Mouse (Mus musculus): ENCODE measurements at regions not wholly inside any gene's neighbourhood (a gene's known extent, or its start where the extent isn't known, plus 50 kb on each side); places are given as distances from the start of the nearest gene placed in this dataset.

- no peaks in the 10 kb centered on the region for H3K4me1 ChIP-seq (ENCODE audit: control insufficient read depth, insufficient read depth, low read length)
- H3K4me2 ChIP-seq (ENCODE audit: low read depth), result no peak overlapping the region
- H3K4me3 ChIP-seq (ENCODE audit: low read depth, low read length), result no peak overlapping the region
- 86% methylated on average over 2 of the region's 2 CpGs for WGBS
- ATAC-seq (ENCODE audit: insufficient read depth, low FRiP score, low TSS enrichment) (no peak), DNase-seq (ENCODE audit: low spot score) (no peak)
- no peaks in the 10 kb centered on the region for H3K9me3 ChIP-seq (ENCODE audit: control insufficient read depth, low read length)
- no peaks in the 10 kb centered on the region for H3K36me3 ChIP-seq (ENCODE audit: control insufficient read depth, insufficient read depth, low read length)
- no peaks in the 10 kb centered on the region for H3K27me3 ChIP-seq (ENCODE audit: control insufficient read depth, insufficient read depth, low read length)
- no peak overlapping the region for H3K27ac ChIP-seq (ENCODE audit: low read depth, low read length)
- H3K9ac ChIP-seq (ENCODE audit: low read length), result no peak overlapping the region
These were observed 207.3 kb upstream of the Htr1f start for GRCm38 (mm10) chr16:65312947-65313346.

GRCm38 (mm10) chr16:65315052-65315451 is 205.3 kb upstream of the Pou1f1 start:
- Histone ChIP-seq H3K9ac (ENCODE audit: low read length) (no peak overlapping the region), H3K27ac (ENCODE audit: low read depth, low read length) (no peak overlapping the region), H3K4me3 (ENCODE audit: low read depth, low read length) (no peak overlapping the region), H3K27me3 (ENCODE audit: control insufficient read depth, insufficient read depth, low read length) (no peaks in the 10 kb centered on the region), H3K9me3 (ENCODE audit: control insufficient read depth, low read length) (no peaks in the 10 kb centered on the region), H3K36me3 (ENCODE audit: control insufficient read depth, insufficient read depth, low read length) (no peaks in the 10 kb centered on the region), H3K4me1 (ENCODE audit: control insufficient read depth, insufficient read depth, low read length) (no peaks in the 10 kb centered on the region), H3K4me2 (ENCODE audit: low read depth) (no peak overlapping the region)
- 62% methylated on average over 3 of the region's 3 CpGs for WGBS
- ATAC-seq (ENCODE audit: insufficient read depth, low FRiP score, low TSS enrichment) (no peak), DNase-seq (ENCODE audit: low spot score) (no peak)

- no peak overlapping the region for H3K4me2 ChIP-seq (ENCODE audit: low read depth)
- no peaks in the 10 kb centered on the region for H3K9me3 ChIP-seq (ENCODE audit: control insufficient read depth, low read length)
- no peaks in the 10 kb centered on the region for H3K27me3 ChIP-seq (ENCODE audit: control insufficient read depth, insufficient read depth, low read length)
- no peaks in the 10 kb centered on the region for H3K36me3 ChIP-seq (ENCODE audit: control insufficient read depth, insufficient read depth, low read length)
- H3K27ac ChIP-seq (ENCODE audit: low read depth, low read length), result no peak overlapping the region
- 85% methylated on average over 2 of the region's 2 CpGs for WGBS
- DNase-seq (ENCODE audit: low spot score), result no peak
- ATAC-seq (ENCODE audit: insufficient read depth, low FRiP score, low TSS enrichment), result no peak
- H3K4me3 ChIP-seq (ENCODE audit: low read depth, low read length), result no peak overlapping the region
- no peaks in the 10 kb centered on the region for H3K4me1 ChIP-seq (ENCODE audit: control insufficient read depth, insufficient read depth, low read length)
- no peak overlapping the region for H3K9ac ChIP-seq (ENCODE audit: low read length)
These were observed 187.9 kb upstream of the Pou1f1 start for GRCm38 (mm10) chr16:65332412-65332811.

- Histone ChIP-seq H3K9me3 (ENCODE audit: control insufficient read depth, low read length) (no peaks in the 10 kb centered on the region), H3K9ac (ENCODE audit: low read length) (no peak overlapping the region)
- WGBS, result 95% methylated on average over 2 of the region's 2 CpGs
These were observed 181.1 kb upstream of the Pou1f1 start for GRCm38 (mm10) chr16:65339225-65339624.

GRCm38 (mm10) chr16:65359881-65360280 is 160.4 kb upstream of the Pou1f1 start:
- Histone ChIP-seq H3K27ac (ENCODE audit: low read depth, low read length) (no peak overlapping the region), H3K36me3 (ENCODE audit: control insufficient read depth, insufficient read depth, low read length) (no peaks in the 10 kb centered on the region), H3K4me3 (ENCODE audit: low read depth, low read length) (no peak overlapping the region), H3K9me3 (ENCODE audit: control insufficient read depth, low read length) (no peaks in the 10 kb centered on the region), H3K9ac (ENCODE audit: low read length) (no peak overlapping the region), H3K27me3 (ENCODE audit: control insufficient read depth, insufficient read depth, low read length) (no peaks in the 10 kb centered on the region), H3K4me2 (ENCODE audit: low read depth) (no peak overlapping the region), H3K4me1 (ENCODE audit: control insufficient read depth, insufficient read depth, low read length) (no peaks in the 10 kb centered on the region)
- WGBS, result 50% methylated on average over 1 of the region's 1 CpGs
- DNase-seq (ENCODE audit: low spot score) (no peak), ATAC-seq (ENCODE audit: insufficient read depth, low FRiP score, low TSS enrichment) (no peak)

More at GRCm38 (mm10) chr16:65339225-65339624, 181.1 kb upstream of the Pou1f1 start:
- Histone ChIP-seq H3K4me1 (ENCODE audit: control insufficient read depth, insufficient read depth, low read length) (no peaks in the 10 kb centered on the region), H3K4me2 (ENCODE audit: low read depth) (no peak overlapping the region), H3K27ac (ENCODE audit: low read depth, low read length) (no peak overlapping the region), H3K4me3 (ENCODE audit: low read depth, low read length) (no peak overlapping the region), H3K27me3 (ENCODE audit: control insufficient read depth, insufficient read depth, low read length) (no peaks in the 10 kb centered on the region), H3K36me3 (ENCODE audit: control insufficient read depth, insufficient read depth, low read length) (no peaks in the 10 kb centered on the region)
- no peak for ATAC-seq (ENCODE audit: insufficient read depth, low FRiP score, low TSS enrichment)
- no peak for DNase-seq (ENCODE audit: low spot score)

GRCm38 (mm10) chr16:65369271-65369670 is 151.0 kb upstream of the Pou1f1 start:
- no peak overlapping the region for H3K9ac ChIP-seq (ENCODE audit: low read length)
- no peak for DNase-seq (ENCODE audit: low spot score)
- no peak overlapping the region for H3K4me3 ChIP-seq (ENCODE audit: low read depth, low read length)
- WGBS, result 33% methylated on average over 1 of the region's 1 CpGs
- H3K27ac ChIP-seq (ENCODE audit: low read depth, low read length), result no peak overlapping the region
- no peaks in the 10 kb centered on the region for H3K4me1 ChIP-seq (ENCODE audit: control insufficient read depth, insufficient read depth, low read length)
- H3K27me3 ChIP-seq (ENCODE audit: control insufficient read depth, insufficient read depth, low read length), result no peaks in the 10 kb centered on the region
- no peak for ATAC-seq (ENCODE audit: insufficient read depth, low FRiP score, low TSS enrichment)
- H3K9me3 ChIP-seq (ENCODE audit: control insufficient read depth, low read length), result no peaks in the 10 kb centered on the region
- H3K36me3 ChIP-seq (ENCODE audit: control insufficient read depth, insufficient read depth, low read length), result no peaks in the 10 kb centered on the region
- H3K4me2 ChIP-seq (ENCODE audit: low read depth), result no peak overlapping the region

GRCm38 (mm10) chr16:65370939-65371338 is 149.4 kb upstream of the Pou1f1 start:
- Histone ChIP-seq H3K27ac (ENCODE audit: low read depth, low read length) (no peak overlapping the region), H3K36me3 (ENCODE audit: control insufficient read depth, insufficient read depth, low read length) (no peaks in the 10 kb centered on the region), H3K4me2 (ENCODE audit: low read depth) (no peak overlapping the region), H3K4me3 (ENCODE audit: low read depth, low read length) (no peak overlapping the region), H3K4me1 (ENCODE audit: control insufficient read depth, insufficient read depth, low read length) (no peaks in the 10 kb centered on the region), H3K9me3 (ENCODE audit: control insufficient read depth, low read length) (no peaks in the 10 kb centered on the region), H3K9ac (ENCODE audit: low read length) (no peak overlapping the region), H3K27me3 (ENCODE audit: control insufficient read depth, insufficient read depth, low read length) (no peaks in the 10 kb centered on the region)
- WGBS, result 74% methylated on average over 2 of the region's 2 CpGs
- DNase-seq (ENCODE audit: low spot score), result no peak
- ATAC-seq (ENCODE audit: insufficient read depth, low FRiP score, low TSS enrichment), result peak; percentile 67; the same call in 1 of the 2 replicates

- DNase-seq (ENCODE audit: low spot score) (no peak), ATAC-seq (ENCODE audit: insufficient read depth, low FRiP score, low TSS enrichment) (no peak)
- H3K36me3 ChIP-seq (ENCODE audit: control insufficient read depth, insufficient read depth, low read length), result no peaks in the 10 kb centered on the region
- H3K27me3 ChIP-seq (ENCODE audit: control insufficient read depth, insufficient read depth, low read length), result no peaks in the 10 kb centered on the region
- no peak overlapping the region for H3K9ac ChIP-seq (ENCODE audit: low read length)
- no peak overlapping the region for H3K27ac ChIP-seq (ENCODE audit: low read depth, low read length)
- H3K4me2 ChIP-seq (ENCODE audit: low read depth), result no peak overlapping the region
- no peak overlapping the region for H3K4me3 ChIP-seq (ENCODE audit: low read depth, low read length)
- no peaks in the 10 kb centered on the region for H3K9me3 ChIP-seq (ENCODE audit: control insufficient read depth, low read length)
- no peaks in the 10 kb centered on the region for H3K4me1 ChIP-seq (ENCODE audit: control insufficient read depth, insufficient read depth, low read length)
These were observed 143.8 kb upstream of the Pou1f1 start for GRCm38 (mm10) chr16:65376553-65376952.

- no peak overlapping the region for H3K4me2 ChIP-seq (ENCODE audit: low read depth)
- 91% methylated on average over 3 of the region's 3 CpGs for WGBS
- H3K9me3 ChIP-seq (ENCODE audit: control insufficient read depth, low read length), result no peaks in the 10 kb centered on the region
- DNase-seq (ENCODE audit: low spot score) (no peak), ATAC-seq (ENCODE audit: insufficient read depth, low FRiP score, low TSS enrichment) (no peak)
- no peaks in the 10 kb centered on the region for H3K36me3 ChIP-seq (ENCODE audit: control insufficient read depth, insufficient read depth, low read length)
- no peak overlapping the region for H3K27ac ChIP-seq (ENCODE audit: low read depth, low read length)
- no peaks in the 10 kb centered on the region for H3K27me3 ChIP-seq (ENCODE audit: control insufficient read depth, insufficient read depth, low read length)
- H3K4me1 ChIP-seq (ENCODE audit: control insufficient read depth, insufficient read depth, low read length), result no peaks in the 10 kb centered on the region
- no peak overlapping the region for H3K4me3 ChIP-seq (ENCODE audit: low read depth, low read length)
- H3K9ac ChIP-seq (ENCODE audit: low read length), result no peak overlapping the region
These were observed 142.0 kb upstream of the Pou1f1 start for GRCm38 (mm10) chr16:65378276-65378675.
